In the genomic region with DNA sequence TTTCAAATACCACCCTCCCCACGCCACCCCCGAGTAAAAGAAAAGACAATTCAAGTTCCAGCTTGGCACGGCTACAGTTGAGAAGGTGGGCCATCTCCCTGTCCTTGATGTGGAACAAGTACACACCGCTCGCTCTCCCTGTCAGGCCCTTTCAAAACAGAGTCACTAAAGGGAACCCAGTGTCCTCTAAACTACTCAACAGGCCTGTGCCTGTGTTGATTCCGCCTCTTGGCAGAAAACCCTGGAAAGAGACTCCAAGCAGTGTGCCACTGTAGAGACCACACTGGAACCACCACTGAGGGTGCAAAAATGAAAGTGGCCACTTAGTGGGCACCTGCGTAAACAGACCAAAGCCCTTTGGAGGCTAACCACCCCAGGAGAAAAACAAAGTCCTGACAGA, we compare ENCODE assay signal across 22 mouse cellular contexts. TPM values are rescaled to one million over a fixed set of nuclear protein-coding genes. Genes with fewer than 3 reads are reported as not detected.
DNase-seq lines count a peak whose midpoint lies in the region; ATAC-seq and TF ChIP-seq lines count a peak whose summit lies in the region.
"Had no signal": no experiment of that assay in that cellular context is flagged by ENCODE, and none has a peak within 500 bp of the region (broad histone marks: within the 10 kb centered on the region; RNA-seq: fewer than 3 reads in every experiment).

No protein-coding gene starts in this region.

- H3K9ac ChIP-seq in hindbrain, embryonic 15.5 days = no peak overlapping the region
- H3K9ac ChIP-seq in hindbrain, embryonic 12.5 days = no peak overlapping the region
- no peak overlapping the region for H3K9ac ChIP-seq in midbrain, embryonic 16.5 days (ENCODE audit: low read depth, low read length)
- no peak overlapping the region for H3K9ac ChIP-seq in midbrain, embryonic 11.5 days (ENCODE audit: low read length)
- H3K9ac ChIP-seq: embryonic facial prominence, embryonic 12.5 days; forebrain, embryonic 12.5 days; liver, embryonic 13.5 days had no signal

- peak; percentile 52 for DNase-seq in gastrocnemius, adult 2 months
- no peak for DNase-seq in gastrocnemius, postnatal 25 days
- DNase-seq in midbrain, embryonic 11.5 days (ENCODE audit: low spot score, missing footprints) = no peak
- DNase-seq: adrenal gland, postnatal 36 days; B cell, adult 2 months; cerebellum, postnatal 25 days; gastrocnemius, postnatal 10 days; liver, embryonic 13.5 days; lung, adult 2 months; lung, postnatal 14 days; thymus, postnatal 36 days had no signal

- H3K27me3 ChIP-seq in hindbrain, embryonic 15.5 days = no peaks in the 10 kb centered on the region
- peaks cover 6% of the 10 kb centered on the region for H3K27me3 ChIP-seq in hindbrain, embryonic 12.5 days
- no peaks in the 10 kb centered on the region for H3K27me3 ChIP-seq in midbrain, embryonic 16.5 days (ENCODE audit: control insufficient read depth, insufficient read depth, low read depth, low read length)
- peaks cover 15% of the 10 kb centered on the region for H3K27me3 ChIP-seq in midbrain, embryonic 11.5 days (ENCODE audit: control insufficient read depth, insufficient read depth, low read length)

- peak overlapping the region; percentile 94 for H3K27ac ChIP-seq in gastrocnemius, adult 2 months
- no peak overlapping the region for H3K27ac ChIP-seq in hindbrain, embryonic 15.5 days (replicated peaks)
- H3K27ac ChIP-seq in hindbrain, embryonic 12.5 days = no peak overlapping the region
- no peak overlapping the region for H3K27ac ChIP-seq in midbrain, embryonic 16.5 days (ENCODE audit: low read length)
- H3K27ac ChIP-seq in midbrain, embryonic 11.5 days (ENCODE audit: low read depth, low read length) = no peak overlapping the region
- H3K27ac ChIP-seq: embryonic facial prominence, embryonic 12.5 days; forebrain, embryonic 12.5 days; liver, embryonic 13.5 days had no signal

- H3K4me2 ChIP-seq in hindbrain, embryonic 15.5 days = peak overlapping the region; percentile 87
- no peak overlapping the region for H3K4me2 ChIP-seq in hindbrain, embryonic 12.5 days (replicated peaks)
- peak overlapping the region; percentile 98 for H3K4me2 ChIP-seq in midbrain, embryonic 16.5 days (ENCODE audit: low read length)
- no peak overlapping the region for H3K4me2 ChIP-seq in midbrain, embryonic 11.5 days
- H3K4me2 ChIP-seq: embryonic facial prominence, embryonic 12.5 days; liver, embryonic 13.5 days had no signal

- intact Hi-C loops in gastrocnemius, adult 2 months (cut with DNase I) = no loop called here

- H3K4me3 ChIP-seq in gastrocnemius, adult 2 months = peak overlapping the region; percentile 46
- no peak overlapping the region for H3K4me3 ChIP-seq in hindbrain, embryonic 15.5 days
- H3K4me3 ChIP-seq in hindbrain, embryonic 12.5 days = no peak overlapping the region
- H3K4me3 ChIP-seq in midbrain, embryonic 16.5 days (ENCODE audit: low read depth, low read length) = no peak overlapping the region
- no peak overlapping the region for H3K4me3 ChIP-seq in midbrain, embryonic 11.5 days (ENCODE audit: low read depth, low read length)
- H3K4me3 ChIP-seq: embryonic facial prominence, embryonic 12.5 days; forebrain, embryonic 12.5 days; liver, embryonic 13.5 days had no signal

- H3K4me1 ChIP-seq in hindbrain, embryonic 15.5 days (replicated peaks) = peaks cover 62% of the 10 kb centered on the region
- H3K4me1 ChIP-seq in hindbrain, embryonic 12.5 days = peaks cover 47% of the 10 kb centered on the region
- peaks cover 46% of the 10 kb centered on the region for H3K4me1 ChIP-seq in midbrain, embryonic 16.5 days (ENCODE audit: control insufficient read depth, insufficient read depth, low read length)
- peaks cover 23% of the 10 kb centered on the region for H3K4me1 ChIP-seq in midbrain, embryonic 11.5 days (ENCODE audit: control insufficient read depth, insufficient read depth, low read length)

- WGBS in hindbrain, embryonic 15.5 days = 90% methylated on average over 7 of the region's 7 CpGs
- 93% methylated on average over 7 of the region's 7 CpGs for WGBS in hindbrain, embryonic 12.5 days
- WGBS in midbrain, embryonic 16.5 days = 88% methylated on average over 7 of the region's 7 CpGs
- 95% methylated on average over 7 of the region's 7 CpGs for WGBS in midbrain, embryonic 11.5 days

- TF ChIP-seq CTCF in gastrocnemius, adult 2 months (IDR thresholded peaks at IDR 0.05) = no peak

- no peak for ATAC-seq in hindbrain, embryonic 15.5 days (ENCODE audit: low FRiP score, low read depth)
- ATAC-seq in hindbrain, embryonic 12.5 days (ENCODE audit: low FRiP score) = no peak
- ATAC-seq in midbrain, embryonic 16.5 days = no peak
- ATAC-seq in midbrain, embryonic 11.5 days (ENCODE audit: low FRiP score) = no peak
- ATAC-seq in monocyte, adult 5-6 weeks (replicated peaks; ENCODE audit: insufficient number of reproducible peaks, low FRiP score, low TSS enrichment, poor library complexity, severe bottlenecking) = no peak
- ATAC-seq: intestine, embryonic 16.5 days; Patski had no signal

- H3K9me3 ChIP-seq in hindbrain, embryonic 15.5 days = no peaks in the 10 kb centered on the region
- no peaks in the 10 kb centered on the region for H3K9me3 ChIP-seq in hindbrain, embryonic 12.5 days (replicated peaks)
- no peaks in the 10 kb centered on the region for H3K9me3 ChIP-seq in midbrain, embryonic 16.5 days (replicated peaks; ENCODE audit: control insufficient read depth, low read length, poor library complexity, severe bottlenecking)
- H3K9me3 ChIP-seq in midbrain, embryonic 11.5 days (ENCODE audit: control insufficient read depth, low read length) = no peaks in the 10 kb centered on the region
- H3K9me3 ChIP-seq: embryonic facial prominence, embryonic 12.5 days; forebrain, embryonic 12.5 days; liver, embryonic 13.5 days had no signal

- H3K36me3 ChIP-seq in hindbrain, embryonic 15.5 days = no peaks in the 10 kb centered on the region
- peaks cover 4% of the 10 kb centered on the region; the same call in 1 of the 2 replicates for H3K36me3 ChIP-seq in hindbrain, embryonic 12.5 days
- 0 out of 2 replicates have a peak, but pooled peaks cover 3% of the 10 kb centered on the region for H3K36me3 ChIP-seq in midbrain, embryonic 16.5 days (ENCODE audit: control insufficient read depth, insufficient read depth, low read length)
- H3K36me3 ChIP-seq in midbrain, embryonic 11.5 days (ENCODE audit: control insufficient read depth, insufficient read depth, low read length) = peaks cover 3% of the 10 kb centered on the region
- H3K36me3 ChIP-seq: G1E; liver, embryonic 13.5 days had no signal

RNA-seq across cellular contexts. Expression of gene Wnk2, which starts 4.5 kb away (rescaled TPM):
- 10 to 100 TPM; 58.9 to 99.2 TPM for total RNA-seq in gastrocnemius, adult 2 months (2021)
- total RNA-seq in gastrocnemius, postnatal 25 days (2021) = 10 to 100 TPM; 51.0 to 62.2 TPM
- polyA plus RNA-seq in hindbrain, embryonic 15.5 days (2015; fragmentation: Nextera tagmentation; extraction: Ambion mirVana) = 19.6 and 23.2 TPM in 2 replicates
- 16.0 and 16.2 TPM in 2 replicates for polyA plus RNA-seq in hindbrain, embryonic 12.5 days (2016; fragmentation: Nextera tagmentation; extraction: Ambion mirVana)
- polyA plus RNA-seq in midbrain, embryonic 16.5 days (2015; fragmentation: Nextera tagmentation; extraction: Ambion mirVana) = 20.8 TPM in 2 replicates
- 6.1 and 7.8 TPM in 2 replicates for polyA plus RNA-seq in midbrain, embryonic 11.5 days (2014; fragmentation: Nextera tagmentation; extraction: Ambion mirVana)
- not detected in 3 replicates for total RNA-seq in monocyte, adult 5-6 weeks (2017)
- total RNA-seq: hematopoietic stem cell, adult 5-6 weeks; megakaryocyte progenitor cell, adult 5-6 weeks had no signal
- polyA plus RNA-seq: G1E had no signal

RNA-seq across cellular contexts. Expression of gene Ninj1, which starts 44.0 kb away (rescaled TPM):
- 10 to 100 TPM; 17.2 to 18.7 TPM for total RNA-seq in gastrocnemius, adult 2 months (2021)
- 10 to 100 TPM; 15.8 to 18.8 TPM for total RNA-seq in gastrocnemius, postnatal 25 days (2021)
- 28.2 and 32.3 TPM in 2 replicates for polyA plus RNA-seq in hindbrain, embryonic 15.5 days (2015; fragmentation: Nextera tagmentation; extraction: Ambion mirVana)
- polyA plus RNA-seq in hindbrain, embryonic 12.5 days (2016; fragmentation: Nextera tagmentation; extraction: Ambion mirVana) = 26.5 and 28.1 TPM in 2 replicates
- 19.3 and 22.3 TPM in 2 replicates for polyA plus RNA-seq in midbrain, embryonic 16.5 days (2015; fragmentation: Nextera tagmentation; extraction: Ambion mirVana)
- 17.5 TPM in 2 replicates for polyA plus RNA-seq in midbrain, embryonic 11.5 days (2014; fragmentation: Nextera tagmentation; extraction: Ambion mirVana)
- 24.6 to 59.1 TPM (median 55.8 TPM) in 3 replicates for total RNA-seq in monocyte, adult 5-6 weeks (2017)

Comparison
In these comparisons a context has a peak if more than half of its experiments do, and no peak if none do; other contexts are left out.
1. H3K4me2 ChIP-seq: peak in hindbrain, embryonic 15.5 days (single experiment) and midbrain, embryonic 16.5 days (single experiment); none in hindbrain, embryonic 12.5 days (single experiment) and midbrain, embryonic 11.5 days (single experiment).